Mouse (Mus musculus) thymus, adult 2 months (tissue): ENCODE measurements at regions not wholly inside any gene's neighbourhood (a gene's known extent, or its start where the extent isn't known, plus 50 kb on each side); places are given as distances from the start of the nearest gene placed in this dataset.

Experiments
- DNase-seq: peaks from one replicate; pipeline ENCODE4 v3.0.0; 2021
- H3K27ac ChIP-seq: fragments of 200-500 bp; 2 replicates; pipeline ENCODE4 v1.5.1; 2012; ENCODE audit warnings: low read length, control low read depth; ENCODE audit not compliant: control insufficient read depth, insufficient read depth
- H3K27me3 ChIP-seq: fragments of 200-500 bp; 2 replicates; pipeline ENCODE4 v1.6.1; 2012; ENCODE audit warnings: mild to moderate bottlenecking, low read length, moderate library complexity, mixed read lengths; ENCODE audit not compliant: control insufficient read depth, insufficient read depth
- H3K36me3 ChIP-seq: fragments of 200-500 bp; 2 replicates; pipeline ENCODE4 v1.6.1; 2012; ENCODE audit warnings: mild to moderate bottlenecking, low read length, moderate library complexity; ENCODE audit not compliant: control insufficient read depth, insufficient read depth
- H3K4me1 ChIP-seq: fragments of 200-500 bp; replicated peaks from 2 replicates; pipeline ENCODE4 v1.6.1; 2012; ENCODE audit warnings: low read length; ENCODE audit not compliant: control insufficient read depth, insufficient read depth
- H3K4me3 ChIP-seq: fragments of 200-500 bp; 2 replicates; pipeline ENCODE4 v1.5.1; 2012; ENCODE audit warnings: mild to moderate bottlenecking, low read length, control low read depth, moderate library complexity; ENCODE audit not compliant: control insufficient read depth, insufficient read depth
- CTCF ChIP-seq: fragments of 200-500 bp; IDR thresholded peaks from 2 replicates; pipeline ENCODE4 v1.5.1; 2012; ENCODE audit warnings: mild to moderate bottlenecking, control low read depth, low read length, moderate library complexity, borderline replicate concordance; ENCODE audit not compliant: control insufficient read depth, poor library complexity, insufficient read depth; ENCODE audit errors: extremely low read depth
- POLR2A ChIP-seq: fragments of 200-500 bp; IDR thresholded peaks from 2 replicates; pipeline ENCODE4 v1.6.1; 2012; ENCODE audit warnings: mild to moderate bottlenecking, low read length, control low read depth, moderate library complexity; ENCODE audit not compliant: control insufficient read depth, poor library complexity, insufficient read depth; ENCODE audit errors: extremely low read depth
- WGBS: fragments of 180-500 bp; shearing (Covaris S2); methylation state at CpG from one replicate; pipeline ENCODE4 v1.1.7; 2018; 5-methylcytosine and 5-hydroxymethylcytosine counted together

DNA sequence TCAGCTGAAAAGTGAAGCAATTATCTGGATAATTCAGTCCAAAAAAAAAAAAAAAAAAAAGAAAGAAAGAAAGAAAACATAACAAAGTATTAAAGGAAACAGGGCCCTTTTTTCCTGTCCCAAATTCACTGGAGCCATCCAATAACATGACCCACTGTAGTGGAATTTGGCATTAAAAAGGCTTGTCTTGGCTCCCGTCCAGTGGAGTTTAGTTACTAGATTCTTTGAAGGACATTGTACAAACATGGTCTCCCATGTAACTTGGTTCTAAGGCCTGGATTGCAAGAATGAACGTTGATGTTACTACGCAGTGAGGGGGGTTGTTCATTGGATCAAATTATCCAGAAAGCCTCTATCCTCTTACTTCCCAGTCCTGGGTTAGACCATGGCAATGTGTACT, 207.4 kb downstream of the Msrb3 start:
- no peaks in the 10 kb centered on the region for H3K36me3 ChIP-seq
- TF ChIP-seq CTCF = no peak
- TF ChIP-seq POLR2A = no peak
- H3K27me3 ChIP-seq = no peaks in the 10 kb centered on the region
- no peak overlapping the region for H3K4me3 ChIP-seq
- H3K4me1 ChIP-seq = no peaks in the 10 kb centered on the region; the same call in 1 of the 2 replicates
- H3K27ac ChIP-seq = no peak overlapping the region
- 94% methylated on average over 3 of the region's 3 CpGs for WGBS
- DNase-seq = no peak

DNA sequence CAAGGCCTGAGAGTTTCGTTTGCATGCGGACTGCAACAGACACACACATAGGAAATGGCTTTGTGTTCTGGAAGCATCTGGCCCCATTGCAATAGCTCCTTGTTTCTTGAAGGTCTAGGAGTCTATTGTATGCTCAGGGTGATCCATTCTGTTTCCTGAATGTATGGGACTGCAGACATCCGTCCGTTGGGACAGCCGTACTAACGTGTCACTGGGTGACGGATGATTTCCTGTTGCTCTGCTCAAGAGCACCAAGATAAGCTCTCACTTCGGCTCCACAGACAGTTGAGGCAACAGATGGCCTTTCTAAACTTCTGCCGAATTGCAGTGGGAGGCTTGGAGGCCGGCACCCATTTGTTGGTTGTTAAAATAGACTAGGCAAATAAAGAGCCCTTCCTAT, 209.9 kb upstream of the Hmga2 start:
- Histone ChIP-seq H3K4me1 (peaks cover 6% of the 10 kb centered on the region; the same call in 1 of the 2 replicates), H3K36me3 (no peaks in the 10 kb centered on the region), H3K27ac (no peak overlapping the region), H3K27me3 (no peaks in the 10 kb centered on the region), H3K4me3 (no peak overlapping the region)
- no peak for TF ChIP-seq CTCF
- no peak for TF ChIP-seq POLR2A
- DNase-seq = peak; percentile 8
- 18% methylated on average over 10 of the region's 10 CpGs for WGBS

DNA sequence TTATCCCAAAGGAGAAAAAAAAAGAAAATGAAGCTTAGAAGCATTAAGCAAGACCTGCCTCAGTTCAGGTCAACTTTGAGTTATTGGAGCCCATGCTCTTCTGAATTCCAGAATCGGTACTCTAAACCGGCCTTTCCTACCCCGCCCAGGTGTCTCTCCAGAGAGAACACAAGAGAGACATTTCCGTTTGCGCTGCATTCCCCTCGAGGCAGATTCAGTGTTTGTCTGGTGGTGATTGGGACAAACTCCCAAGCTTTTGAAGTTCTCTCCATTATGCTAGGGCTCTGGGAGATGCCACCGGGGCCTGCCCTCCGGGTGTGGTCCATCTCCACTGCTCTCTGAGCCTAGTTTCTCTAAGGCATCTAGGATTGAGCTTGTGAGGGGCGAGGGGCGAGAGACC, 205.8 kb upstream of the Hmga2 start:
- H3K27ac ChIP-seq = no peak overlapping the region
- no peaks in the 10 kb centered on the region for H3K36me3 ChIP-seq
- no peaks in the 10 kb centered on the region for H3K27me3 ChIP-seq
- peaks cover 6% of the 10 kb centered on the region; the same call in 1 of the 2 replicates for H3K4me1 ChIP-seq
- no peak for TF ChIP-seq CTCF
- no peak for TF ChIP-seq POLR2A
- H3K4me3 ChIP-seq = no peak overlapping the region
- DNase-seq = no peak
- WGBS = 94% methylated on average over 10 of the region's 10 CpGs

DNA sequence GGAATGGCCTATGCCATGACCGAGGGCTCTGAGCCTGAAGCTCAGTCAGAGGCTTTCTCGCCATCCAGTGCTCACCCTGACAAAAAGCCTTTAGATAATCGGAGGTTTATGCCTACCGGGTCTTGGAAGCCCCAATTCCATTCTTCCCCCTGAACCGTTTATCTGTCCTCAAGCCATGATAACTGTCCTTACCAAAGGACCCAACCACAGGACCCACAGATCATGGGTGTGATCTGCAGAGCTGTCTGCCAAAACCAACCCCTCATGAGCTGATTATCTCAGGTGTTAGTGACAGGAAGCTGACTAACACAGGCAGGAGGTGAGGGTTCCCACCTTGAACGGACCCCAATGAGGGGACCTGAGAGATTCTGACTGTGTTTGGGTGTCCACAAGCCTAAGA, 203.7 kb upstream of the Hmga2 start:
- Histone ChIP-seq H3K4me3 (no peak overlapping the region), H3K27ac (no peak overlapping the region), H3K36me3 (no peaks in the 10 kb centered on the region), H3K4me1 (no peaks in the 10 kb centered on the region), H3K27me3 (no peaks in the 10 kb centered on the region)
- 28% methylated on average over 6 of the region's 6 CpGs for WGBS
- DNase-seq = no peak
- TF ChIP-seq POLR2A (no peak), CTCF (no peak)

DNA sequence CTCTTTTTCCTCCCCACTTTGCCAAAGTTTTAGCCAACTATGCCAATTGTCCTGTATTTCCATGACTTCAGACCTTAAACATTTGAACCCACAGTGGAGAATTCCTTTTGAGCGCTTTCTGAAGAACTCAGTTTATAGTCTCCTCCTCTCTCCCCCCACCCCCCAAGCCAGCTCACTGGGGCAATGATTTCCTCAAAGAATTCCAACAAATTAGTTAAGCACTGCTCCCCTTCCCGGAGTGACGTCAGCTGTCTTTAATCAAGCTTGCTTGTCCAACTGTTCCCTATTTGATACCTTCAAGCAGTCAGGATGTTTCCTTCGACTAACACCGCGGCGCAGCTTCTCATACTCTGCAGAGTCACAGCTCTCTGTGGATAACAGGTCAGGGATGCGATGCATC, 202.0 kb upstream of the Hmga2 start:
- WGBS = 95% methylated on average over 8 of the region's 8 CpGs
- no peaks in the 10 kb centered on the region for H3K27me3 ChIP-seq
- TF ChIP-seq POLR2A (no peak), CTCF (no peak)
- DNase-seq = no peak
- no peaks in the 10 kb centered on the region for H3K4me1 ChIP-seq
- no peaks in the 10 kb centered on the region for H3K36me3 ChIP-seq
- no peak overlapping the region for H3K4me3 ChIP-seq
- no peak overlapping the region for H3K27ac ChIP-seq

DNA sequence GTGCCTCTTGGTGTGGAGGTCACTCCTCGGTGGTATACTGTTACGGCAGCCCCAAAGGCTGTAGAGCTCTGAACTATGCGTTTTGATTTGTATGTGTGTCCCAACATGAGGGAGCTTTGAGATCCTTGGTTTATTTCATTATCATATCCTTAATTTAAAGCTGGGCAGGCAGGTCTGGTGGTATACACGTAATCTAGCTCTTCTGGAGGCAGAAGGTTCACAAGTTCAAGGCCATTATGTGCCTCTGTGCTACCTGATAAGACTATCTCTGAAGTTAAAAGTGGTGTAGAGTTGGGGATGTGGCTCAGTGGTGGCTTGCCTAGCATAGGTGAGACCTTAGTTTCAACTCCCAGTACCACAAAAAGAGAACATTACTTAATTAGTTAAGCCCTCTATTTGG, 199.1 kb upstream of the Hmga2 start:
- Histone ChIP-seq H3K36me3 (no peaks in the 10 kb centered on the region), H3K4me1 (no peaks in the 10 kb centered on the region), H3K27me3 (no peaks in the 10 kb centered on the region), H3K4me3 (no peak overlapping the region), H3K27ac (no peak overlapping the region)
- WGBS = 87% methylated on average over 4 of the region's 4 CpGs
- no peak for DNase-seq
- no peak for TF ChIP-seq CTCF
- no peak for TF ChIP-seq POLR2A
